Mouse (Mus musculus) lung, postnatal 4 days (tissue): ENCODE results near the gene Mpp5.

Experiments
- DNase-seq, 2 experiments: peaks; one replicate each; pipeline ENCODE4 v3.0.0; 2021

Gene Mpp5

GRCm38 (mm10) chr12:78748557-78749377 is at the start of gene Mpp5:
Gene Mpp5 (plus strand): TSS chr12:78748907.
- DNase-seq, result peak; percentile 97 to 99

GRCm38 (mm10) chr12:78717783-78718182 is 30.9 kb upstream of the Mpp5 start:
- no peak for DNase-seq

- no peak for DNase-seq
Observed at GRCm38 (mm10) chr12:78727723-78728122, 21.0 kb upstream of the Mpp5 start.

GRCm38 (mm10) chr12:78739633-78740032 is 9.1 kb upstream of the Mpp5 start:
- DNase-seq, result no peak

GRCm38 (mm10) chr12:78740289-78740688 is 8.4 kb upstream of the Mpp5 start:
- no peak for DNase-seq

GRCm38 (mm10) chr12:78746226-78746625 is 2.5 kb upstream of the Mpp5 start:
- DNase-seq, result no peak

GRCm38 (mm10) chr12:78747406-78747805 is 1.3 kb upstream of the Mpp5 start:
- DNase-seq, result no peak

- DNase-seq, result peak in 1 of 2 experiments; percentile 23
Observed at GRCm38 (mm10) chr12:78748113-78748512, 594 bp upstream of the Mpp5 start.

GRCm38 (mm10) chr12:78749378-78749801 is 683 bp downstream of the Mpp5 start:
- peak; percentile 67 to 72 for DNase-seq

GRCm38 (mm10) chr12:78761979-78762378 is 13.3 kb downstream of the Mpp5 start:
- DNase-seq, result no peak

GRCm38 (mm10) chr12:78769031-78769713 is 20.5 kb downstream of the Mpp5 start:
- DNase-seq, result no peak

GRCm38 (mm10) chr12:78773211-78773610 is 24.5 kb downstream of the Mpp5 start:
- DNase-seq, result no peak

GRCm38 (mm10) chr12:78777916-78778315 is 29.2 kb downstream of the Mpp5 start:
- no peak for DNase-seq

GRCm38 (mm10) chr12:78778423-78779067 is 29.8 kb downstream of the Mpp5 start:
- no peak for DNase-seq

GRCm38 (mm10) chr12:78788266-78788873 is 39.7 kb downstream of the Mpp5 start:
- no peak for DNase-seq

GRCm38 (mm10) chr12:78790791-78791190 is 42.1 kb downstream of the Mpp5 start:
- DNase-seq, result no peak

- no peak for DNase-seq
Observed at GRCm38 (mm10) chr12:78794236-78794635, 45.5 kb downstream of the Mpp5 start.

GRCm38 (mm10) chr12:78800036-78800435 is 51.3 kb downstream of the Mpp5 start:
- DNase-seq, result no peak

GRCm38 (mm10) chr12:78801836-78802235 is 53.1 kb downstream of the Mpp5 start:
- no peak for DNase-seq

GRCm38 (mm10) chr12:78814437-78814836 is 65.7 kb downstream of the Mpp5 start:
- DNase-seq, result no peak

- DNase-seq, result no peak
Observed at GRCm38 (mm10) chr12:78834496-78834895, 85.8 kb downstream of the Mpp5 start.

- DNase-seq, result no peak
Observed at GRCm38 (mm10) chr12:78839906-78840305, 91.2 kb downstream of the Mpp5 start.

- DNase-seq, result no peak
Observed at GRCm38 (mm10) chr12:78842429-78842828, 93.7 kb downstream of the Mpp5 start.
